Mouse (Mus musculus): ENCODE data around the gene Dnajb4. TPM values are rescaled to one million over a fixed set of nuclear protein-coding genes. Genes with fewer than 3 reads are reported as not detected.

Dnajb4 gene
- polyA plus RNA-seq, 1 experiment from 2014 or later, result 26.5 TPM

DNA sequence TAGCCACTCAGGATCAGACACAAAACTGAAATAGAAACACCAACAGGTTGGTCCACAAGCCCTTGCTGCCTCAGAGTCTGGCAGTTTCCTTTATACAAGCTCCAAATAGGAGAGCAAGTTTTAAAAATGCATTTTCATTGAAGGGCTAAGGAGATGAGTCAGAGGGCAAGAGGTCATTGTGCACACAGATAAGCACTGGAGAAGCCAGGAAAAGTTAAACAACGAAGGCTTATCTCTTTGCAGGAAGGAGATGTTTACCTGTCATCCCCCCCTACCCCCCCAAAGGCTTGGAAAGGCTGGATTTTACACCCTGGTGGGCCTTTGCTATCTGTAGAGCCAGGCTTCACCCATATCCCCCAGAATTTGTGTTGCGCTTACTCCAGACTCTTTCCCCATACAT is 38.9 kb downstream of the Dnajb4 start:
- no peak for ATAC-seq (ENCODE audit: insufficient read depth, low FRiP score, low TSS enrichment)
- 82% methylated on average over 2 of the region's 2 CpGs for WGBS
- no peak for DNase-seq (ENCODE audit: low spot score)
- Histone ChIP-seq H3K4me3 (ENCODE audit: low read depth, low read length) (no peak overlapping the region), H3K27me3 (ENCODE audit: control insufficient read depth, insufficient read depth, low read length) (no peaks in the 10 kb centered on the region; the same call in 1 of the 2 replicates), H3K36me3 (ENCODE audit: control insufficient read depth, insufficient read depth, low read length) (no peaks in the 10 kb centered on the region), H3K4me2 (ENCODE audit: low read depth) (no peak overlapping the region), H3K9me3 (ENCODE audit: control insufficient read depth, low read length) (no peaks in the 10 kb centered on the region), H3K9ac (ENCODE audit: low read length) (no peak overlapping the region), H3K4me1 (ENCODE audit: control insufficient read depth, insufficient read depth, low read length) (peaks cover 3% of the 10 kb centered on the region; the same call in 1 of the 2 replicates), H3K27ac (ENCODE audit: low read depth, low read length) (no peak overlapping the region)

GRCm38 (mm10) chr3:152170407-152170806 is 39.7 kb downstream of the Dnajb4 start:
- ATAC-seq (ENCODE audit: insufficient read depth, low FRiP score, low TSS enrichment), result no peak
- WGBS, result 56% methylated on average over 1 of the region's 1 CpGs
- DNase-seq (ENCODE audit: low spot score), result no peak

DNA sequence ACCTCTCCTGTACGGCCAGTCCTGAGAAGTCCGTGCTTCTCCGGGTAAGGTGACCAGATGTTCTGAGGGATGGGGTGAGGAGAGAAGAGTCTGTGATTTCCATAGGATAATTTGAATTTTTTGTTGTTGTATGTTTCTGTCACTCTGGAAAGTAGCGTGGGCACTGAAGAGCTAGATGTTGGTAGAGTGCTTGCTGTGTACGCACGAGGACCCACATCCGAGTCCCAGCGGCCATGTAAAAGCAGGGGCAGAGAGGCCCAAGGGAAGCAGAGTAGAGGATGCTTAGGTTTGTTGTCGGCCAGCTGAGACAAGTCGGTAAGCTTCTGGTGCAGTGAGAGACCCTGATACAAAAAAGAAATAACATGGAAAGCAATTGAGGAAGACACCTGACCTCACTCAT is 42.1 kb downstream of the Dnajb4 start:
- Histone ChIP-seq H3K9me3 (ENCODE audit: control insufficient read depth, low read length) (no peaks in the 10 kb centered on the region), H3K27ac (ENCODE audit: low read depth, low read length) (no peak overlapping the region), H3K4me1 (ENCODE audit: control insufficient read depth, insufficient read depth, low read length) (peaks cover 11% of the 10 kb centered on the region; the same call in 1 of the 2 replicates), H3K9ac (ENCODE audit: low read length) (no peak overlapping the region), H3K4me3 (ENCODE audit: low read depth, low read length) (no peak overlapping the region), H3K4me2 (ENCODE audit: low read depth) (no peak overlapping the region), H3K36me3 (ENCODE audit: control insufficient read depth, insufficient read depth, low read length) (no peaks in the 10 kb centered on the region), H3K27me3 (ENCODE audit: control insufficient read depth, insufficient read depth, low read length) (peaks cover 14% of the 10 kb centered on the region)
- ATAC-seq (ENCODE audit: insufficient read depth, low FRiP score, low TSS enrichment) (no peak), DNase-seq (ENCODE audit: low spot score) (no peak)
- WGBS, result 95% methylated on average over 10 of the region's 10 CpGs

More at GRCm38 (mm10) chr3:152170407-152170806, 39.7 kb downstream of the Dnajb4 start:
- Histone ChIP-seq H3K27me3 (ENCODE audit: control insufficient read depth, insufficient read depth, low read length) (peaks cover 8% of the 10 kb centered on the region), H3K4me3 (ENCODE audit: low read depth, low read length) (no peak overlapping the region), H3K27ac (ENCODE audit: low read depth, low read length) (no peak overlapping the region), H3K9me3 (ENCODE audit: control insufficient read depth, low read length) (no peaks in the 10 kb centered on the region), H3K36me3 (ENCODE audit: control insufficient read depth, insufficient read depth, low read length) (no peaks in the 10 kb centered on the region), H3K9ac (ENCODE audit: low read length) (no peak overlapping the region), H3K4me2 (ENCODE audit: low read depth) (no peak overlapping the region), H3K4me1 (ENCODE audit: control insufficient read depth, insufficient read depth, low read length) (peaks cover 8% of the 10 kb centered on the region; the same call in 1 of the 2 replicates)

- ATAC-seq (ENCODE audit: insufficient read depth, low FRiP score, low TSS enrichment) (peak; percentile 14; the same call in 1 of the 2 replicates), DNase-seq (ENCODE audit: low spot score) (peak; percentile 48)
- H3K9me3 ChIP-seq (ENCODE audit: control insufficient read depth, low read length), result no peaks in the 10 kb centered on the region
- peaks cover 14% of the 10 kb centered on the region for H3K27me3 ChIP-seq (ENCODE audit: control insufficient read depth, insufficient read depth, low read length)
- H3K4me1 ChIP-seq (ENCODE audit: control insufficient read depth, insufficient read depth, low read length), result peaks cover 11% of the 10 kb centered on the region; the same call in 1 of the 2 replicates
- no peak overlapping the region for H3K27ac ChIP-seq (ENCODE audit: low read depth, low read length)
- no peaks in the 10 kb centered on the region for H3K36me3 ChIP-seq (ENCODE audit: control insufficient read depth, insufficient read depth, low read length)
- H3K4me2 ChIP-seq (ENCODE audit: low read depth), result peak overlapping the region; percentile 97
- 9% methylated on average over 29 of the region's 29 CpGs for WGBS
- peak overlapping the region; percentile 14 for H3K4me3 ChIP-seq (ENCODE audit: low read depth, low read length)
- H3K9ac ChIP-seq (ENCODE audit: low read length), result peak overlapping the region; percentile 7
These were observed 43.2 kb downstream of the Dnajb4 start for GRCm38 (mm10) chr3:152166699-152167451.

DNA sequence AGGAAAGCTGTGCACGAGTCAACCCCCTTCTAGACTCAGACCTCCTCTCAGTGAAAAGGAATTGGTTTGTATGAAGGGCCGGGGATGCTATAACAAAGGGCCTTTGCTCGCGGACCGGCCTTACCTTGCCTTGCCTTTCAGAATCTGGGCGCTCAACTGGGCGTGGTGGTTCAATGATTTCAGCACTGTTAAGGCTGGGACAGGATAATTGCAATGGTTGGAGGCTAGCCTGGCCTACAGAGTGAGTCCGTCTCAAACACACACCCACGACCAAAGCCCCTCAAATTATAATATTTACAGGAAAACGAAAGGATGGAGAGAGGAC is 44.0 kb downstream of the Dnajb4 start, which contains the start of gene Gipc2:
TSS of gene Gipc2 (minus strand) at position 132 of the 325 bp plus-strand sequence.
- ATAC-seq (ENCODE audit: insufficient read depth, low FRiP score, low TSS enrichment) (no peak; the same call in 1 of the 2 replicates), DNase-seq (ENCODE audit: low spot score) (no peak)
- no peak within 1 kb of the TSS for H3K27ac ChIP-seq (ENCODE audit: low read depth, low read length)
- peak within 1 kb of the TSS; percentile 52 for H3K4me3 ChIP-seq (ENCODE audit: low read depth, low read length)
- H3K4me2 ChIP-seq (ENCODE audit: low read depth), result peak within 1 kb of the TSS; percentile 97
- no peaks in the 10 kb centered on the region for H3K36me3 ChIP-seq (ENCODE audit: control insufficient read depth, insufficient read depth, low read length)
- H3K9ac ChIP-seq (ENCODE audit: low read length), result peak within 1 kb of the TSS; percentile 60
- H3K9me3 ChIP-seq (ENCODE audit: control insufficient read depth, low read length), result no peaks in the 10 kb centered on the region
- H3K27me3 ChIP-seq (ENCODE audit: control insufficient read depth, insufficient read depth, low read length), result peaks cover 14% of the 10 kb centered on the region
- 6% methylated on average over 10 of the region's 10 CpGs for WGBS
- peaks cover 11% of the 10 kb centered on the region; the same call in 1 of the 2 replicates for H3K4me1 ChIP-seq (ENCODE audit: control insufficient read depth, insufficient read depth, low read length)

DNA sequence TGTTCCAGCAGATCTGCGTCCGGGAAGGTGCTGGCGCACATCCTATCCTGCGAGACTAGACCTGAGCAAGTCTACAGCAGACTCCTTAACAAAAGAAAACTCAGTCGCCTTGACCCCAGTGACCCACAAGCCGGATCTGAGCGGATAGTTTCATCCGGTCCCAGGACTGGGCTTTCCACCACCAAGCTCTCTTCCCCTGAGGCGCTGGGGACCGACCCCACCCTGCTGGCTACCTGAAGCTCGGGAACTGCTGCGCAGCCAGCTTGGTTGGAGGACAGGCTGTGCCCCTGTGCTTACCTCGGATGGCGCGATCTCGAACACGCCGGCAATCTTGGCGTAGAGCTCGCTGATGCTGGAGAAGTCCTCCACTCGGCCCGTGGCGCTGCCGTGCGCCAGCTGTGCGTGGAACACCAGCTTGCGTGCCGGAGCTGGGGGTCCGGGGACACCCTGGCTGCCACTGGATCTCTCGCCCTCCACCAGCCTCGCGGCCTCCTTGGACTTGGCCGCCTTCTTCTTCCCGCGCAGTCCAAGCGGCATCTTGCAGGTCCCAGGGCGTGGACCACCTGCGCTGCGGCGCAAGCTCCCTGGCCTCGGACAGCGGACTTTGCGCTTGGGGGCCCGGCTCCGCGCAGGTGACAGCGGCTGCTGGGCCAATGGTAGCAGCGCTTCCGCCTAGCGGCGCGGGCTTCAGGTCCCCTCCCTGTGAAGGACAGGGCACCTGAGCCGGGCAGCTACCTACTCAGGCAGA is 44.6 kb downstream of the Dnajb4 start:
- Histone ChIP-seq H3K9ac (ENCODE audit: low read length) (peak overlapping the region; percentile 60), H3K27me3 (ENCODE audit: control insufficient read depth, insufficient read depth, low read length) (peaks cover 14% of the 10 kb centered on the region), H3K4me3 (ENCODE audit: low read depth, low read length) (peak overlapping the region; percentile 52), H3K4me1 (ENCODE audit: control insufficient read depth, insufficient read depth, low read length) (peaks cover 11% of the 10 kb centered on the region; the same call in 1 of the 2 replicates), H3K36me3 (ENCODE audit: control insufficient read depth, insufficient read depth, low read length) (no peaks in the 10 kb centered on the region), H3K9me3 (ENCODE audit: control insufficient read depth, low read length) (no peaks in the 10 kb centered on the region), H3K27ac (ENCODE audit: low read depth, low read length) (no peak overlapping the region), H3K4me2 (ENCODE audit: low read depth) (peak overlapping the region; percentile 97)
- peak; percentile 56 for ATAC-seq (ENCODE audit: insufficient read depth, low FRiP score, low TSS enrichment)
- peak; percentile 55 for DNase-seq (ENCODE audit: low spot score)
- WGBS, result under 1% methylated on average over 53 of the region's 53 CpGs

DNA sequence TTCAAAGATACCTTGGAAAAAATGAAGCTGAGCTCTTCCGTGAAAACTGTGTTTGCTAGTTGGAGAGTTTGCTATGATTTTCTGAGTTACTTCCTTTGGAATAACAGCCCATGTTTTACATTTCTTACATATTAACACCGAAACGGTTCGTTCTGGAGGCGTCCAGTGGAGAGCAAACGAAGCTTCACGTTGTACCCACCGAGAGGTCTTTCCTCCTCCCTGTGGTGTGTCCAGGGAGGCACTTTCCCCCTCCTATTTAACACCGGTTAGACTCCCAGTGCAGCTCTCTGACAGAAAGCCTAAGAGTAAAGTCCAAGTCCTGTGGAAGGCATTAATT is 45.1 kb downstream of the Dnajb4 start:
- 28% methylated on average over 9 of the region's 9 CpGs for WGBS
- H3K36me3 ChIP-seq (ENCODE audit: control insufficient read depth, insufficient read depth, low read length), result no peaks in the 10 kb centered on the region

GRCm38 (mm10) chr3:152163320-152163719 is 46.8 kb downstream of the Dnajb4 start:
- ATAC-seq (ENCODE audit: insufficient read depth, low FRiP score, low TSS enrichment) (no peak), DNase-seq (ENCODE audit: low spot score) (no peak)
- Histone ChIP-seq H3K4me3 (ENCODE audit: low read depth, low read length) (no peak overlapping the region), H3K27ac (ENCODE audit: low read depth, low read length) (no peak overlapping the region), H3K4me2 (ENCODE audit: low read depth) (no peak overlapping the region), H3K9me3 (ENCODE audit: control insufficient read depth, low read length) (no peaks in the 10 kb centered on the region), H3K9ac (ENCODE audit: low read length) (no peak overlapping the region), H3K27me3 (ENCODE audit: control insufficient read depth, insufficient read depth, low read length) (peaks cover 14% of the 10 kb centered on the region), H3K4me1 (ENCODE audit: control insufficient read depth, insufficient read depth, low read length) (peaks cover 11% of the 10 kb centered on the region; the same call in 1 of the 2 replicates), H3K36me3 (ENCODE audit: control insufficient read depth, insufficient read depth, low read length) (no peaks in the 10 kb centered on the region)
- 90% methylated on average over 8 of the region's 8 CpGs for WGBS

More for the DNA sequence above, 45.1 kb downstream of the Dnajb4 start:
- peak overlapping the region; percentile 60 for H3K9ac ChIP-seq (ENCODE audit: low read length)
- H3K27ac ChIP-seq (ENCODE audit: low read depth, low read length), result no peak overlapping the region
- peak overlapping the region; percentile 52 for H3K4me3 ChIP-seq (ENCODE audit: low read depth, low read length)
- no peaks in the 10 kb centered on the region for H3K9me3 ChIP-seq (ENCODE audit: control insufficient read depth, low read length)
- no peak for ATAC-seq (ENCODE audit: insufficient read depth, low FRiP score, low TSS enrichment)
- DNase-seq (ENCODE audit: low spot score), result no peak
- H3K4me2 ChIP-seq (ENCODE audit: low read depth), result peak overlapping the region; percentile 97
- peaks cover 11% of the 10 kb centered on the region; the same call in 1 of the 2 replicates for H3K4me1 ChIP-seq (ENCODE audit: control insufficient read depth, insufficient read depth, low read length)
- peaks cover 14% of the 10 kb centered on the region for H3K27me3 ChIP-seq (ENCODE audit: control insufficient read depth, insufficient read depth, low read length)
